Mouse (Mus musculus) adrenal gland (tissue): ENCODE results near the gene Oas1d.
"Not testable (repeated sequence)": the region's sequence is repeated elsewhere in the genome, so short reads cannot be mapped to it uniquely, and the experiment has no call there.

Experiments used
- intact Hi-C: fragments of 180-260 bp; cut with DNase I; formaldehyde crosslinking; loops from one replicate; pipeline ENCODE4 v1.15.1; 2025
- long read RNA-seq, 2 experiments: library from polyadenylated mRNA; unstranded; transcript quantifications; one replicate each; pipeline ENCODE4 v2.0.0; 2020; ENCODE audit warnings: borderline replicate concordance in 1 of 2; ENCODE audit not compliant: insufficient replicate concordance in 1 of 2

Oas1d gene
- long read RNA-seq, experiment 1, result 0 reads
- long read RNA-seq, experiment 2, result 0 reads

- intact Hi-C loops, result not testable (repeated sequence)
Observed at GRCm38 (mm10) chr5:120914204-120914603, at the start of gene Oas1d. Gene Oas1d (plus strand): TSS chr5:120914536.

- intact Hi-C loops, result no loop called here
Observed at GRCm38 (mm10) chr5:120865336-120865860, 48.9 kb upstream of the Oas1d start.

- intact Hi-C loops, result no loop called here
Observed at GRCm38 (mm10) chr5:120869436-120870015, 44.8 kb upstream of the Oas1d start.

- intact Hi-C loops, result no loop called here
Observed at GRCm38 (mm10) chr5:120870081-120870480, 44.3 kb upstream of the Oas1d start.

- intact Hi-C loops, result no loop called here
Observed at GRCm38 (mm10) chr5:120870782-120871181, 43.6 kb upstream of the Oas1d start.

DNA sequence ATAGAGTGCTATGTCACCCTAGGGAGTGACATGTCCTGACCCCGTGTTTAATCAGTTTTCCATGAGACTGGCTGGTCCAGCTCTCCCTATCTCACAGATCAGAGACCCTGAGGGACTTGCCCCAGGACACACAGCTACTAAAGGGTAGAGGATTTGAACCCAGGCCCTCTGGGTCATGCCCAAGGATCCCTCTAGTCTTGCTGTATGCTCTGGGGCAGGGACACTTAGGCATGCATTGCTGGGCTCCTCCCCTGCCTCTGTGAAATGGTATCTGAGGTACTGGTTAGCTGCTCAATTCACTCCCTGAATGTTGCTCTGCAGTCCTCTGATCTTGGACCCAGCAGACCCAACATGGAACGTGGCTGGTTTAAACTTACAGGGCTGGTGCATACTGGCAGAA is 42.9 kb upstream of the Oas1d start:
- intact Hi-C loops, result no loop called here

GRCm38 (mm10) chr5:120876839-120877238 is 37.5 kb upstream of the Oas1d start:
- intact Hi-C loops, result not testable (repeated sequence)

GRCm38 (mm10) chr5:120877407-120877806 is 36.9 kb upstream of the Oas1d start:
- intact Hi-C loops, result not testable (repeated sequence)

DNA sequence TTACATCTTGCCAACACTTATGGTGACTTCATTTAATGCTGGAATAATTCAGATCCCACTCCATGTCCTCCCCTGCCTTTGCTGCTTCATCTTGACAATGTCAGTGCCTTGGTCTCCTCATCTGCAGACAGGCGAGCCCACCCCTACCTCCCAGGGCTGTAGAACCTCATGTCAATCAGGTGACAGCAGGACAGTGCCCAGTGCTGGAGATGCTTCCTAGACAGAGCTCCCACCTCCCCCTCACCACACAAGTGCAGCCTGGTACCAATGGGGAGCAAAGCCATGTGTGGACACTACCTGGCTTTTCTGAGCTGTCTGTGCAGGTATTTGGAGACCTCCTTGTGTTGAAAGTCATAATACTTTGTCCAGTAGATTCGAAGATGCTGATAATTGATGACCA is 35.5 kb upstream of the Oas1d start:
- intact Hi-C loops, result not testable (repeated sequence)

DNA sequence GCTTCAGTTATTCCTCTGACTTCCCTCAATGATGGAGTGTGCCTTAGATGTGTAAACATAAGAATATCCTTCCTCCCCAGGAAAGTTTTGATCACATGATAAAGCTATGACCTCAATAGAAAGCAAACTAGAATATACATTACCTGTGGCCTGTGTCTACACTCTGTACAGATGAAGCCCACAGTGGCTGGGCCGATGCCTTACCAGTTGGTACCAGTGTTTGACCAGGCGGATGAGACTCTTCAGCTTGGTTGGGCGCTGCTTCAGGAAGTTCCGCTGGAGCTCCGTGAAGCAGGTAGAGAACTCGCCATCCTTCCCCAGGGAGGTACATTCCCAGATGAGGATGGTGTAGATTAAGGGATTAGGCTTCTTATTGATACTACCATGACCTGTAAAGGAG is 32.7 kb upstream of the Oas1d start:
- intact Hi-C loops, result not testable (repeated sequence)

- intact Hi-C loops, result not testable (repeated sequence)
Observed at GRCm38 (mm10) chr5:120887413-120887812, 26.9 kb upstream of the Oas1d start, which contains the start of gene Oas1g. Gene Oas1g (minus strand): TSS chr5:120887613.

GRCm38 (mm10) chr5:120887831-120888230 is 26.5 kb upstream of the Oas1d start:
- intact Hi-C loops, result no loop called here

GRCm38 (mm10) chr5:120888294-120888815 is 26.0 kb upstream of the Oas1d start:
- intact Hi-C loops, result not testable (repeated sequence)

GRCm38 (mm10) chr5:120890026-120890425 is 24.3 kb upstream of the Oas1d start:
- intact Hi-C loops, result no loop called here

DNA sequence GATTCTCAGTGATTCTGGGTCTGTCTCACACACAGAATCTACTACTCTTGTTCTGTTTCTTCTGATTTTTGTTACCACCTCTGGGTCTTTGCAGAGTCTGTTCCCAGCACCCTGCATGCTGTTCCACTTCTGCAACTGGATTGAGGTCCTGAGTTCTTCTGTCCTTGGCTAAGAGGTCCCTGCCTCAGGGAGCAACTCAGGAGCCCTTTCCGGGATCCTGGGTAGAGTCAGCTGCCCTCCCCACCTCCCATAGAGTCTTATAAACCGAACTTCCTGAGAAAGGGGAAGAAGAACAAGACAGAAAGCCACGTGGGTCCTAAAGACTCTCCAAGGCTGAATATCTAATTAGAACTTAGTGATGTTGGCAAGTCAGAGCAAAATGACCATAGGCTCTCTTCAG is 23.3 kb upstream of the Oas1d start:
- intact Hi-C loops, result no loop called here

- intact Hi-C loops, result not testable (repeated sequence)
Observed at GRCm38 (mm10) chr5:120891566-120892242, 22.6 kb upstream of the Oas1d start.

GRCm38 (mm10) chr5:120892243-120892660 is 22.1 kb upstream of the Oas1d start:
- intact Hi-C loops, result no loop called here

- intact Hi-C loops, result not testable (repeated sequence)
Observed at GRCm38 (mm10) chr5:120893866-120894265, 20.5 kb upstream of the Oas1d start.

GRCm38 (mm10) chr5:120894692-120895091 is 19.6 kb upstream of the Oas1d start:
- intact Hi-C loops, result not testable (repeated sequence)

DNA sequence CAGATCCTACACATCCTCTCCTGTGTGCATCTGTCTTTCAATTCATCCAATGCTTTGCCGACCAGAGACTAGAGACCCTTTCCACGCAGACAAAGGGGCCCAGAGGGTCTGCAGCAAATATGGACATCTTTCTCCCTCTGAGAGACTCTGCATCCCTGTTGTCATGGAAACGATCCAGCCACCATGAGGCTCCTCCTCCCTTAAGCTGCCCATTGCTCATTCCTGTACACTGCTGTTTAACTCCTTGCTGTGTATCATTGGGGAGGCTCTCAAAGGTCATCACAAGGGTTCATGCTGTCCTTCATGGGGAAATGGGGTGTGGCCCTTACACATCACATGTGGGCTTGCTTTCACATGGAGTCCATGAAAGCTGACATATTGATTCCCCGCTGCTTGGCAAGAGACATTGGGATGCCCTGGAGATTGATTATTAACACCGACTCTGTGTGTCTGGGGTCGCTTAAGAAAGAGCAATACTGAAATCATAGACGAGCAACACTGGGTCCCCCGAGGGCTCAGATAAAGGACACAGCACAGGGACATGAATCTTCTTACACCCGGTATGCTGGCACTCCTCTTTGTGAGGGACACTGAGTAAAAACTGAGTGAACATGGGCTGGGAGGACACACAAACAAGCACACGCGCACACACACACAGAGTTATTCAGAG is 19.0 kb upstream of the Oas1d start:
- intact Hi-C loops, result no loop called here

GRCm38 (mm10) chr5:120898307-120898706 is 16.0 kb upstream of the Oas1d start:
- intact Hi-C loops, result no loop called here

- intact Hi-C loops, result no loop called here
Observed at GRCm38 (mm10) chr5:120898726-120899125, 15.6 kb upstream of the Oas1d start.
